Mouse (Mus musculus) hindlimb bud, embryonic 11.5 days (tissue): ENCODE results near the gene Mindy2.
"Not testable (repeated sequence)": the region's sequence is repeated elsewhere in the genome, so short reads cannot be mapped to it uniquely, and the experiment has no call there.

ENCODE experiments used
- DNase-seq: peaks from one replicate; pipeline ENCODE4 v3.0.0-alpha.2; 2012; ENCODE audit warnings: low read depth, low spot score; ENCODE audit errors: extremely low spot score

Mindy2 gene

GRCm38 (mm10) chr9:70585172-70585571 lies 71.8 kb downstream of the Mindy2 start:
- DNase-seq = no peak

GRCm38 (mm10) chr9:70584641-70585040 lies 72.3 kb downstream of the Mindy2 start:
- DNase-seq = no peak

GRCm38 (mm10) chr9:70580956-70581355 lies 76.0 kb downstream of the Mindy2 start:
- DNase-seq = no peak

GRCm38 (mm10) chr9:70578123-70578522 lies 78.9 kb downstream of the Mindy2 start:
- DNase-seq = no peak

- no peak for DNase-seq
Observed at GRCm38 (mm10) chr9:70570351-70570750, 86.6 kb downstream of the Mindy2 start.

GRCm38 (mm10) chr9:70567651-70568050 lies 89.3 kb downstream of the Mindy2 start:
- no peak for DNase-seq

GRCm38 (mm10) chr9:70562825-70563224 lies 94.1 kb downstream of the Mindy2 start:
- no peak for DNase-seq

- no peak for DNase-seq
Observed at GRCm38 (mm10) chr9:70556796-70557195, 100.2 kb downstream of the Mindy2 start.

GRCm38 (mm10) chr9:70555431-70555830 lies 101.5 kb downstream of the Mindy2 start:
- no peak for DNase-seq

GRCm38 (mm10) chr9:70552233-70552632 lies 104.7 kb downstream of the Mindy2 start:
- DNase-seq = not testable (repeated sequence)

GRCm38 (mm10) chr9:70551524-70551923 lies 105.5 kb downstream of the Mindy2 start:
- DNase-seq = no peak
